Mouse (Mus musculus) liver, embryonic 14.5 days (tissue): ENCODE results near the gene Luc7l.

Source experiments
- CTCF ChIP-seq: IDR thresholded peaks from 2 replicates; pipeline ENCODE4 v1.5.1; 2016; ENCODE audit warnings: antibody characterized with exemption, low read depth, control low read depth
- EP300 ChIP-seq: IDR thresholded peaks from 2 replicates; pipeline ENCODE4 v1.6.1; 2016; ENCODE audit warnings: antibody characterized with exemption, low read depth

- no peak for TF ChIP-seq CTCF
- TF ChIP-seq EP300 = no peak
Observed at GRCm38 (mm10) chr17:26275933-26276332, 23.2 kb downstream of the Luc7l start.
